Mouse (Mus musculus): ENCODE measurements at regions not wholly inside any gene's neighbourhood (a gene's known extent, or its start where the extent isn't known, plus 50 kb on each side); places are given as distances from the start of the nearest gene placed in this dataset.
A peak's percentile ranks its signal among the peaks of the same experiment; 100 is the strongest.

DNA sequence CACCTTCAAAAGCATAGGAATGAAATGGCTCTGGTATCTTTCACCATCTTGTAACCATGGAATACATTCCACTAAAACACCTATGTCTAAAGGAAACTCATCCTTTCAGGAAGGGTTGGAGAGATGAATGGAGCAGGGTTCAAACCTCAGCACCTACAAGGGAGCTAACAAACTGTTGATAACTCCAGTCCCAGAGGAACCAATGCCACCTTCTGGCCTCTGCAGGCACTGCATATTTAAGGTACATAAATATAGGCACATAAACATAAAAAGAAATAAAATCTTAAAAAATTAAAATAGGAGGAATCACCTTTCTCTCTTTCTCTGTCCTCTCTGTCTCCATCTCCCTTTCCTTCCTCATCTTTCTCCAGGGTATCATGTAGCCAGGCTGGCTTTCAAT lies 256.9 kb downstream of the Gm11361 start:
- H3K9ac ChIP-seq: no peak overlapping the region

DNA sequence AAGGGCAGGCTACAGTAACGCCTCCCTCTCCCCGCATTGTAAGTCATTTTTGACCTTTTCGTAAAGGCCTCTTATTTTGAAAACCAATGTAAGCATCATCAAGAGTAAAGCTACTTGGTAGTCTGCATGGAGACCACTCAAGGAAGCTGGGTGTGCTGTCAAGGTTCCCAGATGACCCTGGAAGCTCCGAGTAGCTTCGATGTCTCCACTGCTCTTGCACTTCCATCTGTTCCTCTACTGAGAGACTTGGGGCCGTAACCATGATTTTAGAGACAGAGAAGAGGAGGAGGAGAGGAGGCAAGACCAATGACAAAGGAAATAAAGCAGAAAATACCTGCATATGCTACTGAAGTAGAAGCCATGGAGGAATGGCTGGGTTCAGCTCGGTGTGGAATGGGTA lies 256.0 kb downstream of the Gm11361 start:
- H3K4me3 ChIP-seq: no peak overlapping the region
- no peak for ATAC-seq (ENCODE audit: low FRiP score, low read depth)
- peaks cover 5% of the 10 kb centered on the region; the same call in 1 of the 2 replicates for H3K4me1 ChIP-seq (replicated peaks)
- H3K9me3 ChIP-seq: no peaks in the 10 kb centered on the region
- no peak overlapping the region for H3K9ac ChIP-seq
- no peaks in the 10 kb centered on the region for H3K27me3 ChIP-seq
- no peak overlapping the region for H3K4me2 ChIP-seq
- H3K27ac ChIP-seq (replicated peaks): no peak overlapping the region
- 89% methylated on average over 7 of the region's 7 CpGs for WGBS
- H3K36me3 ChIP-seq: no peaks in the 10 kb centered on the region

More for the DNA sequence above, 256.9 kb downstream of the Gm11361 start:
- no peak for ATAC-seq (ENCODE audit: low FRiP score, low read depth)
- no peak overlapping the region for H3K4me2 ChIP-seq
- no peak overlapping the region for H3K4me3 ChIP-seq
- H3K36me3 ChIP-seq: no peaks in the 10 kb centered on the region
- H3K27ac ChIP-seq (replicated peaks): no peak overlapping the region
- no peaks in the 10 kb centered on the region for H3K27me3 ChIP-seq
- peaks cover 5% of the 10 kb centered on the region; the same call in 1 of the 2 replicates for H3K4me1 ChIP-seq (replicated peaks)
- no peaks in the 10 kb centered on the region for H3K9me3 ChIP-seq

DNA sequence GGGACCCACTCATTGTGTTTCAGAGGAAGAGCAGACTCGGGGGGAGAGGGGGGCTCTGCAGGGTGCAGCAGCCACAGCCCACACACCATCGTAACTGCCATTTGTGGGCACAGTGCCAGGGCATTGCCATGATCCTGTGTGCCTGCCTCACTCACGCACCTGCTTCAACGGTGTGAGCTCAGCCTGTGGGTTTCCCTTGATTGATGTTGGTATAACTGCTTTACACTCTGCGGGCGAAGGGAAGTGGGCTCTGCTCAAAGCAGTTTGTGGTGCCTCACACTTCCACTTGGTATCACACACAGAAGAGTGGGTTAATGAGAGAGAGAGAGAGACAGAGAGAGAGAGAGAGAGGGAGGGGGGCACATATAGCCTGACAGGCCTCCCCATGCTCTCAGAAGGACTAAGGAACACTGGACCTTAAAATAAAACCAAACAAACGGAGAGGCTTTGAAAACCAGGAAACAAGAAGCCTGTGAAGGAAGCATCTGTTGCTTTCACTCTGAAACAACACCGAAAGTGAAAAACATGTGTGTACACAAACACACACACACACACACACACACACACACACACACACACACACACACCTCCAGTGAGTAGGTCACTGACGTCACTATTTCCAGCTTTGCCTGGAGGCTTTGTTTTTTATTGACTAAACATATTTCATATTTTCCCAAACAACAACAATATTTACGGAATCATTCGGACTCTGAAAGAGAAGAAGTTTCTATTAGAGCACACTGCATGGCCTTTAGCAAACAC lies 255.4 kb downstream of the Gm11361 start:
- Histone ChIP-seq H3K9ac (no peak overlapping the region), H3K36me3 (no peaks in the 10 kb centered on the region), H3K4me1 (replicated peaks) (peaks cover 5% of the 10 kb centered on the region; the same call in 1 of the 2 replicates), H3K9me3 (no peaks in the 10 kb centered on the region), H3K4me2 (no peak overlapping the region), H3K27me3 (no peaks in the 10 kb centered on the region), H3K27ac (replicated peaks) (no peak overlapping the region; the same call in 1 of the 2 replicates), H3K4me3 (no peak overlapping the region)
- 51% methylated on average over 11 of the region's 11 CpGs for WGBS
- ATAC-seq (ENCODE audit: low FRiP score, low read depth): peak; percentile 45

DNA sequence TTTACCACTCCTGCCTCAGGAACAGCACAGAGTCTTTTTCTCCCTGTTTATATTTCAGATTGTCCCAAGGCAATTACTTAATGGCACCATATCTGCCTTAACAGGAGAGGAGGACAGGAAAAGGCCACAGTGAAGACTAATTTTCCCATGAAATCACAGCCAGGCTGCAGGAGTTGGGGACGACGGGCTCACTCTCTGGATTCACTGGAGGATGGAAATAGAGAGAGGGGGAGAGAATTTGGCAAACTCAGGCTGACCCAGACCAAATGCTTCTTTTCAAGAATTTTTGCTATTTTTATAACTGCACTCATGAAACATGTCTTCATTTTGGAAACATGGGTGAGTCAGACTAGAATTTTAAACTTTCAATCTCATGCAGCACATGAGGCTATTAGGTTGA lies 250.9 kb downstream of the Gm11361 start:
- H3K27ac ChIP-seq (replicated peaks): no peak overlapping the region
- no peak overlapping the region for H3K4me2 ChIP-seq
- no peaks in the 10 kb centered on the region for H3K9me3 ChIP-seq
- no peak overlapping the region for H3K4me3 ChIP-seq
- no peak overlapping the region for H3K9ac ChIP-seq
- 70% methylated on average over 2 of the region's 2 CpGs for WGBS
- H3K36me3 ChIP-seq: no peaks in the 10 kb centered on the region
- no peak for ATAC-seq (ENCODE audit: low FRiP score, low read depth)
- H3K27me3 ChIP-seq: no peaks in the 10 kb centered on the region
- H3K4me1 ChIP-seq (replicated peaks): peaks cover 5% of the 10 kb centered on the region; the same call in 1 of the 2 replicates

DNA sequence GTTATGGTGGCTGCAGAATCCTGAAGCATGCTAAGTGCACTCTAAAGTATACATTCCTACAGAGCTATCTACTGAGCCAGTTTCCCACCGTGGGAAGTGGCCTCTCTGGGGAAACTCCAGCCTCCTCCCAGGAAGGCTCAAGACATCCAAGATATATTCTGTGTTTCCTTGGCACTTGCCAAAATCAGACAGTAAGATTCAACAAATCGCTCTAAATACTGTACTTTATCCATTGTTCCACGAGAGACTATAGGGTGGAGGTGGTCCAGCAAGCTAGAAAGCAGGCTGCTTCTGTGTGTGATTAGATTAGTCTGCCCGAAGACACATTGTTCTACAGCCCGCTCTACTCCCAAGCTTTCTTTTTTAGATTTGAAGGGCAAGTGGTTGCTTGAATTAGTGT lies 250.5 kb downstream of the Gm11361 start:
- Histone ChIP-seq H3K4me2 (no peak overlapping the region), H3K27me3 (no peaks in the 10 kb centered on the region), H3K36me3 (no peaks in the 10 kb centered on the region), H3K4me3 (no peak overlapping the region), H3K27ac (replicated peaks) (no peak overlapping the region), H3K9me3 (no peaks in the 10 kb centered on the region), H3K9ac (no peak overlapping the region), H3K4me1 (replicated peaks) (peaks cover 4% of the 10 kb centered on the region; the same call in 1 of the 2 replicates)
- no peak for ATAC-seq (ENCODE audit: low FRiP score, low read depth)
- 77% methylated on average over 5 of the region's 5 CpGs for WGBS

DNA sequence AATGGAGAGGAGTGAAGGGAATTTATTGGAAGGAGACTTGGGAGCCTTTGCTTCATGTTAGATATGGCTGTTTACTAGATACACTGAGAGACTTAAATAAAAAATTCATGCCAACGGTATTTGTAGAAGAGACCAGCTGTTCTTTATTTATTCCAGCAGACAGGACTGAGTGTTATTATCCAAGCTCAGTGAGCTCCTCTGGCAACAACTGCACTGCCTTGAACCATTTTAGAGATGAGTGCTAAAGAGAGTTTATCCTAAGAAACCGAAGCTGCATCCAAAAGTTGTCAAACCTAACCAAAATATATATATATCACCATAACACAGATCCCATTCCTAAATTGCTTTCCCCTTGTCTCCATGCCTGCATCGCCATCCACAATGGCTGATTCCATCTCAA lies 247.0 kb downstream of the Gm11361 start:
- Histone ChIP-seq H3K4me3 (no peak overlapping the region), H3K4me2 (no peak overlapping the region), H3K27me3 (no peaks in the 10 kb centered on the region), H3K36me3 (no peaks in the 10 kb centered on the region), H3K4me1 (replicated peaks) (no peaks in the 10 kb centered on the region), H3K27ac (replicated peaks) (no peak overlapping the region), H3K9me3 (no peaks in the 10 kb centered on the region), H3K9ac (no peak overlapping the region)
- WGBS: 81% methylated on average over 3 of the region's 3 CpGs
- no peak for ATAC-seq (ENCODE audit: low FRiP score, low read depth)

DNA sequence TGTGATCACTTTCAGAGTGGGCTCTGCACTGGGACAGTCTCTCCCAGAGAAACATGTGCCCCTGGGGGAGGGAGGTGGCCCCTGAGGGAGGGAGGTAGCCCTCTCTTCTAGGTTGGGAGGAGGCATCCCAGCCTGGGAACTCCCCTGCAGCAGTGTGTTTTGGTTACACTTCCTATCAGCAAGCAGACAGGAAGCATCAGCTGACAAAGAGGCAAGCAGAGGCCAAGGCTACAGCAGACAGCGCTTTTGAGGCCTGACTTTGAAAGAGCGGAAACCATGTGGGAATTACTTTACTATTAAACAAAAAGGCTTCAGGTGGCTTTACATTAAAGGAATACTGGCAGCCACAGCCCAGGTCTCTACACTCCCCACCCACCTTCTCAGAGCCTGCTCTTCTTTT lies 244.8 kb downstream of the Gm11361 start:
- H3K4me1 ChIP-seq (replicated peaks): no peaks in the 10 kb centered on the region
- no peak overlapping the region for H3K4me2 ChIP-seq
- no peaks in the 10 kb centered on the region for H3K9me3 ChIP-seq
- H3K27me3 ChIP-seq: no peaks in the 10 kb centered on the region
- no peak; the same call in 1 of the 2 replicates for ATAC-seq (ENCODE audit: low FRiP score, low read depth)
- WGBS: 57% methylated on average over 2 of the region's 2 CpGs
- no peak overlapping the region for H3K9ac ChIP-seq
- no peak overlapping the region for H3K4me3 ChIP-seq
- no peak overlapping the region for H3K27ac ChIP-seq (replicated peaks)
- no peaks in the 10 kb centered on the region for H3K36me3 ChIP-seq

DNA sequence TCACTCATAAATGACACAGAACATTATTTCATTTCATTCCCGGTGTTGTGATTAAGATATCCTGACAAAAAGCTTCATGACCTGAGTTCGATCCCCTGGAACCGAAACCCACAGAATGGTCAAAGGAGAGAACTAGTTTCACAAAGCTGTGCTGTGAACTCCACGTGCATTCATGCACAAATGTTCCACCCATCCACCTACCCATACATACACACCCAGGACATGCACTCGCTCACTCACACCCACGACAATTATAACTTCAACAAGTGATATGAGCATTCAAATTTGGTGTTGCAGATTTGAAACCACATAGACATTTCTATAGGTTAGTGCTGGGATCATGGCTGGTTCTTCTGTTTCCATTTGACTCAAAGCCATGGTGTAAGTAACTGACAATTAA lies 243.4 kb downstream of the Gm11361 start:
- Histone ChIP-seq H3K9ac (no peak overlapping the region), H3K27ac (replicated peaks) (no peak overlapping the region), H3K27me3 (no peaks in the 10 kb centered on the region), H3K36me3 (no peaks in the 10 kb centered on the region), H3K9me3 (no peaks in the 10 kb centered on the region), H3K4me1 (replicated peaks) (no peaks in the 10 kb centered on the region), H3K4me2 (no peak overlapping the region), H3K4me3 (no peak overlapping the region)
- WGBS: 95% methylated on average over 6 of the region's 6 CpGs
- ATAC-seq (ENCODE audit: low FRiP score, low read depth): no peak

DNA sequence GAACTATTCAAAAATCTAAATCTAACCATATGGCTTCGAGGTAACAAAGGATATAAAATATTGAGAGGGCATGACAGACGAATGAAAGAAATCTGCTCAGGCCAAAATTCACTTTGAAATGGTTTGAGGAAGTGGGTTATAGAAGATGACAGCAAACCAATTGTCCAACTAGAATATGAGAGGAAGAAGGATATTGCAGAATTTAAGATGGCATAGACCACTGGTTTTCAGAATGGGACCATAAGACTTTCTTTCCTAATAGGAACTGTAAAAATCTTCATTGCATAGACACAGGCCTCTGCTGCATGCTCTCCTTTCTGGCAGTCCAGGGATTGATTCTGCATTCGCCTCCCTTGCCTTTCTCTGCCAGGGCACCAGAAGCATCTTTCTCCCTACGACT lies 240.2 kb downstream of the Gm11361 start:
- Histone ChIP-seq H3K4me3 (no peak overlapping the region), H3K36me3 (no peaks in the 10 kb centered on the region), H3K4me2 (no peak overlapping the region), H3K9ac (no peak overlapping the region), H3K27me3 (no peaks in the 10 kb centered on the region), H3K9me3 (no peaks in the 10 kb centered on the region), H3K4me1 (replicated peaks) (no peaks in the 10 kb centered on the region), H3K27ac (replicated peaks) (no peak overlapping the region)
- 95% methylated on average over 4 of the region's 4 CpGs for WGBS
- no peak for ATAC-seq (ENCODE audit: low FRiP score, low read depth)

DNA sequence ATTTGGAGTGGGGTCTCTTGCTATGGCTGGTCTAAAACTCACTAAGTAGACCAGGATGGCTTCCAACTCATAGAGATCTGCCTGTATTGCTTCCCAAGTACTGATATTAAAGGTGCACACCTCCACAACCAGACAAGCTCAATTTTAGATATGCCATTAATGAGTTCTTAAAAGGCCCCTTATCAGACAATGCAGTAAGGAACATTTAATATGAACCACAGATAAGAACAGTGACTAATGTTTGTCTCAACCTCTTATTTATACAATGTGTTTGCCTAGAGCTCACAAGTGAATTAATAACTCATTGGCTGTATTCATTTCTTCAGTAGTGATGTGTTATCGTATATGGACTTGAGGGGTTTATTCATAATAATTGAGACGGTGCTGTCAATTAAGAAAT lies 234.7 kb downstream of the Gm11361 start:
- WGBS: 87% methylated on average over 2 of the region's 2 CpGs
- Histone ChIP-seq H3K9me3 (no peaks in the 10 kb centered on the region), H3K4me1 (replicated peaks) (no peaks in the 10 kb centered on the region), H3K27ac (replicated peaks) (no peak overlapping the region), H3K36me3 (no peaks in the 10 kb centered on the region), H3K9ac (no peak overlapping the region), H3K4me3 (no peak overlapping the region), H3K27me3 (no peaks in the 10 kb centered on the region), H3K4me2 (no peak overlapping the region)
- no peak for ATAC-seq (ENCODE audit: low FRiP score, low read depth)

DNA sequence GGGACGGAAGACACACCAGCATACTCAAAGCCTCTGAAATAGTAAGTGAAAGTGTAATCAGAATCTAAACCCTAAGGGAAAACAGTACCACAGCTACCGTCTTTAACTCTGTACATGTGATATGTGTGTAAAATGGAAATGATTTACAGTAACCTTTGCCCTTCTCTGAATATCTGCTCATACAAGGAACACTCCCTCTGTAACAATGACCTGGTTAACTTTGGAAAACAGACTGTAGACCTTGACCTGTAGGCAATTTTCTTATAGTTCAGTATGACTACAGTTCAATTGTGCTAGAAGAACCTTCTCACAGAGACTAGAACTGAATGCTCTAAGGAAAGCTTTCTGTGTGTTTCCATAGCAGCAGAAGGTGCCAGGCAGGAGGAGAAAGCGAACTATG lies 226.4 kb downstream of the Gm11361 start:
- Histone ChIP-seq H3K4me2 (no peak overlapping the region), H3K4me1 (replicated peaks) (peaks cover 6% of the 10 kb centered on the region; the same call in 1 of the 2 replicates), H3K9ac (no peak overlapping the region), H3K27ac (replicated peaks) (no peak overlapping the region), H3K36me3 (no peaks in the 10 kb centered on the region), H3K9me3 (no peaks in the 10 kb centered on the region), H3K27me3 (no peaks in the 10 kb centered on the region), H3K4me3 (no peak overlapping the region)
- 71% methylated on average over 3 of the region's 3 CpGs for WGBS
- no peak for ATAC-seq (ENCODE audit: low FRiP score, low read depth)

DNA sequence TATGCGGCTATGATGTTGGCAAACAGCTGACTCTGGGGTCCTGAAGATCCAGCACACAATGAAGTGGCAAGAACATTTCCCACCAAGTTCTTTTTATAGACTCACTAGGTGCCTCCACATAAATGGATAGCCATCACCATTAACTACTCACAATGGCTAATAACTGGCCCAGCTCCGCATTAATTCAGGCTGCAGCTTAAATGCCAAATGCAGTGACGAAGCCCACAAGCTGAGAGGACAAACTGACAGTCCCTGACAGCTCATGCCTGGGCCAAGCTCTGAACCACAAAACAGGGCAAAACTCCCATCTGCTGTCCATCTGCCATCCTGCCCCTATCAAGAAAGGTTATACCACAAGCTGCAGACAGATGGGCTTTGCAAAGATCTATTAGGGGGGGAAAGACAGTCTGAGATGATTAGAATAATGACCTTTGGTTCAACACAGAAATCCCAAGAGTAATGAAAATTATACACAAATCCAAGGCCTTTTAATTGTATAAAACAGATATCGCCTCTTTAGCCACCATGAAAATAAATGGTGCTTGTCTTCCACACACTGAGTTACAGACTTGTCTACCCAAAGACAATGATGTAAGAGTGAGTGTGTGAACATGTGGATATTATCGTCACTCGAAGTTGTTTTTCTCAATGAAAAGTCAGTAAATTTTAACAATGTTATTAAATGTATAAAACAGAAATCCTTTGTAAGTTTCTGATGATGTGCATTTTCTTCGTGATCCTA lies 224.1 kb downstream of the Gm11361 start:
- H3K27ac ChIP-seq (replicated peaks): no peak overlapping the region; the same call in 1 of the 2 replicates
- ATAC-seq (ENCODE audit: low FRiP score, low read depth): peak; percentile 80

More for the DNA sequence above, 224.1 kb downstream of the Gm11361 start:
- Histone ChIP-seq H3K4me2 (no peak overlapping the region), H3K4me1 (replicated peaks) (peaks cover 6% of the 10 kb centered on the region; the same call in 1 of the 2 replicates), H3K27me3 (no peaks in the 10 kb centered on the region), H3K4me3 (no peak overlapping the region), H3K9me3 (no peaks in the 10 kb centered on the region), H3K36me3 (no peaks in the 10 kb centered on the region), H3K9ac (no peak overlapping the region)
- WGBS: 44% methylated on average over 7 of the region's 7 CpGs

Data from hindbrain, embryonic 15.5 days (tissue).